Mouse (Mus musculus) brain, embryonic 14.5 days (tissue): ENCODE data around the gene Chrd.

ENCODE experiments used
- CTCF ChIP-seq: fragments of 200-500 bp; IDR thresholded peaks from 2 replicates; pipeline ENCODE4 v1.5.1; 2012; ENCODE audit warnings: inconsistent platforms, mild to moderate bottlenecking, moderate library complexity, borderline replicate concordance; ENCODE audit not compliant: insufficient read depth, insufficient read length; ENCODE audit errors: extremely low read depth
- POLR2A ChIP-seq: fragments of 200-500 bp; IDR thresholded peaks from 2 replicates; pipeline ENCODE4 v1.6.1; 2012; ENCODE audit warnings: mild to moderate bottlenecking, inconsistent platforms, borderline replicate concordance; ENCODE audit not compliant: poor library complexity, insufficient read depth, insufficient read length, severe bottlenecking; ENCODE audit errors: extremely low read depth

- no peak for TF ChIP-seq CTCF
- no peak for TF ChIP-seq POLR2A
Observed at GRCm38 (mm10) chr16:20710370-20710769, 22.6 kb upstream of the Chrd start.
